Mouse (Mus musculus) myocyte (in vitro differentiated cells): ENCODE results near the gene Vldlr. TPM values are rescaled to one million over a fixed set of nuclear protein-coding genes. Genes with fewer than 3 reads are reported as not detected.
A peak's percentile ranks its signal among the peaks of the same experiment; 100 is the strongest.

ENCODE experiments used
- H3K27me3 ChIP-seq: one replicate; pipeline ENCODE4 v1.6.1; 2011; ENCODE audit not compliant: control insufficient read depth, insufficient read depth, insufficient read length
- H3K36me3 ChIP-seq: one replicate; pipeline ENCODE4 v1.6.1; 2011; ENCODE audit not compliant: control insufficient read depth, insufficient read depth
- H3K4me2 ChIP-seq: one replicate; pipeline ENCODE4 v1.6.1; 2011; ENCODE audit warnings: low read depth, control low read depth
- H3K4me3 ChIP-seq: one replicate; pipeline ENCODE4 v1.5.1; 2011; ENCODE audit warnings: mild to moderate bottlenecking, control low read depth, moderate library complexity
- H3K79me2 ChIP-seq: one replicate; pipeline ENCODE4 v1.6.1; 2011; ENCODE audit not compliant: control insufficient read depth, insufficient read depth
- H3ac ChIP-seq: one replicate; pipeline ENCODE4 v1.6.1; 2011; ENCODE audit not compliant: control insufficient read depth, insufficient read length
- CEBPB ChIP-seq: IDR thresholded peaks from 2 replicates; pipeline ENCODE4 v1.6.1; 2011; ENCODE audit warnings: mild to moderate bottlenecking, moderate library complexity; ENCODE audit not compliant: poor library complexity, insufficient read depth, severe bottlenecking
- E2F4 ChIP-seq: IDR thresholded peaks from one replicate; pipeline ENCODE4 v1.6.1; 2011; ENCODE audit warnings: mild to moderate bottlenecking, control low read depth, moderate library complexity; ENCODE audit not compliant: insufficient read depth
- MAX ChIP-seq: IDR thresholded peaks from one replicate; pipeline ENCODE4 v1.6.1; 2011; ENCODE audit warnings: low read depth, mild to moderate bottlenecking, control low read depth
- MYOD1 ChIP-seq, 3 experiments: IDR thresholded peaks; one replicate each; pipeline ENCODE4 v1.6.1; 2011; ENCODE audit warnings: control low read depth in 2 of 3, low read depth in 2 of 3, mild to moderate bottlenecking in 2 of 3, moderate library complexity in 1 of 3; ENCODE audit not compliant: insufficient read length in 2 of 3, control insufficient read depth in 1 of 3
- MYOG ChIP-seq, 3 experiments: IDR thresholded peaks; one replicate each; pipeline ENCODE4 v1.6.1; 2011; ENCODE audit warnings: control low read depth in 2 of 3, low read depth in 2 of 3, mild to moderate bottlenecking in 2 of 3; ENCODE audit not compliant: insufficient read length in 2 of 3, control insufficient read depth in 1 of 3, insufficient read depth in 1 of 3
- POLR2A ChIP-seq: IDR thresholded peaks from one replicate; pipeline ENCODE4 v1.6.1; 2011; ENCODE audit warnings: low read depth, mild to moderate bottlenecking, control low read depth, moderate library complexity; ENCODE audit not compliant: insufficient read length
- POLR2AphosphoS2 ChIP-seq: IDR thresholded peaks from one replicate; pipeline ENCODE4 v1.6.1; 2011; ENCODE audit warnings: low read depth, control low read depth; ENCODE audit not compliant: insufficient read length
- REST ChIP-seq: IDR thresholded peaks from one replicate; pipeline ENCODE4 v1.6.1; 2011; ENCODE audit warnings: mild to moderate bottlenecking, control low read depth, moderate library complexity; ENCODE audit not compliant: insufficient read depth, insufficient read length
- SRF ChIP-seq: IDR thresholded peaks from one replicate; pipeline ENCODE4 v1.6.1; 2011; ENCODE audit warnings: low read depth; ENCODE audit not compliant: control insufficient read depth, insufficient read length
- TCF12 ChIP-seq: IDR thresholded peaks from one replicate; pipeline ENCODE4 v1.6.1; 2011; ENCODE audit warnings: mild to moderate bottlenecking, control low read depth; ENCODE audit not compliant: poor library complexity, insufficient read depth, severe bottlenecking
- TCF3 ChIP-seq: IDR thresholded peaks from one replicate; pipeline ENCODE4 v1.6.1; 2011; ENCODE audit warnings: low read depth, control low read depth; ENCODE audit not compliant: insufficient read length
- USF1 ChIP-seq: IDR thresholded peaks from one replicate; pipeline ENCODE4 v1.6.1; 2011; ENCODE audit warnings: low read depth, mild to moderate bottlenecking, control low read depth, moderate library complexity
- polyA plus RNA-seq: library from polyadenylated mRNA; unstranded; fragments of >200 nt; fragmentation: generic; extraction: Trizol; gene quantifications from one replicate; pipeline ENCODE4 v1.2.1, GENCODE M21; 2012; ENCODE audit warnings: missing spikeins

The Vldlr gene
- polyA plus RNA-seq = 6.9 TPM

DNA sequence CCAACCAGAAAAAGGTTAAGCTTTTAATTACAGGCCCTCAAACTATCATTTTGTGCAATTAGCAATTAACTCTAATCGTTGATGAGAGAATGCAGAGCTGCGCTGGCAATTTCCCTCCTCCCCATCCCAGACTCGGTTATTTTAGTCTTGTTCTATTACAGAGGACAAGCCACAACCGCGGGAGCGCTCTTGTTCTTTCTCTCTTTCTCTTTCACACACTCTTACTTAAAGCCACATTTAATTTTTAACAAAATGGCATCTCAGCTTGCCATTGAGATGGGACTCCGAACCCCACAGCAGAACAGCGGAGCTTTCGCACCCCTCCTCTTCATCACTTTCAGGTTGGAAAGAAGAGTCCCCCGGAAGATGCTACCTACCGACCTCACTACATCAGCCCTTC lies at the start of gene Vldlr:
TSS of gene Vldlr (plus strand) at position 167 of the 400 bp plus-strand sequence.
- Histone ChIP-seq H3K36me3 (no peaks in the 10 kb centered on the region), H3K4me3 (peak within 1 kb of the TSS; percentile 23), H3ac (peak within 1 kb of the TSS; percentile 56), H3K27me3 (peaks cover 24% of the 10 kb centered on the region), H3K79me2 (no peaks in the 10 kb centered on the region), H3K4me2 (peak within 1 kb of the TSS; percentile 18)
- TF ChIP-seq MYOD1 (IDR thresholded peaks at IDR 0.05; ENCODE audit: control insufficient read depth in 1 of 3, insufficient read length in 2 of 3, low read depth in 2 of 3) (no peak), TCF12 (no peak), MAX (no peak), CEBPB (no peak), MYOG (IDR thresholded peaks at IDR 0.05; ENCODE audit: control insufficient read depth in 1 of 3, insufficient read depth in 1 of 3, insufficient read length in 2 of 3, low read depth in 2 of 3) (no peak), REST (no peak)

DNA sequence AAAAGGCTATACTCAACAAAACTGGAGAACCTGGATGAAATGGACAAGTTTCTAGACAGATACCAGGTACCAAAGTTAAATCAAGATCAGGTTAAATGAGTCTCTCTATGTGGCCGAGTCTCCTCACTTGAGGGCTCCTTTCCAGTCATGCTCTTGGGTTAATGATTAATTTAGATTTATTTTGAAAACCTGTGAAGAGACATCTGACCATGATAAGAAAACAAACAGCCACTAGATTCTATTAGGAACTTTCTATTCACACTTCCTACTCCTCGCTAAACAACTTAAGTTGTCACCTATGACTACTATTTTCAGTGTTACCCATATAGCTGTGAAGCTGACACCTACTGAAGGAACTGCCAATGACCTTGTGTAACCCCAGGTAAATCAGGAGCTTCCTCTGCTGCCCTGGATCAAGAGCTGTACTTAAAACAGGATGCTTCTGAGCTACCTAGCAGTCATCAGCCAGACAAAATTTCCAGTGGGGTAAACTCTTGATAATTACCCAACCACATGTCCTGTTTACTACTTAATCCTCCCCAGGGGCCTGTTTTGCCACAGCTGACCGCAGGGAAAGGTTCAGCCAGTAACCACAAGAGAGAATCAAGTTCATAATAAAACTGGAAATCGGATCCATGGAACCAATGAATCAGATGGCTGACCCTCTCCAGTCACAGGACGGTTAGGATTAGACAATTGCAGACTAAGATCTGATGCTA lies 48.5 kb upstream of the Vldlr start:
- TF ChIP-seq POLR2AphosphoS2 = no peak
- peak; percentile 73; the same call in 1 of the 2 replicates for TF ChIP-seq CEBPB
- Histone ChIP-seq H3K36me3 (no peaks in the 10 kb centered on the region), H3K79me2 (no peaks in the 10 kb centered on the region), H3ac (no peak overlapping the region), H3K4me2 (no peak overlapping the region), H3K27me3 (no peaks in the 10 kb centered on the region), H3K4me3 (no peak overlapping the region)

GRCm38 (mm10) chr19:27173836-27174235 lies 42.4 kb upstream of the Vldlr start:
- no peak for TF ChIP-seq MYOG (IDR thresholded peaks at IDR 0.05; ENCODE audit: control insufficient read depth in 1 of 3, insufficient read depth in 1 of 3, insufficient read length in 2 of 3, low read depth in 2 of 3)
- TF ChIP-seq CEBPB = no peak
- no peak for TF ChIP-seq REST
- no peak for TF ChIP-seq SRF
- no peak for TF ChIP-seq POLR2AphosphoS2
- TF ChIP-seq TCF12 = no peak
- TF ChIP-seq USF1 = no peak
- no peak for TF ChIP-seq POLR2A
- TF ChIP-seq MAX = no peak
- no peak for TF ChIP-seq E2F4
- no peak for TF ChIP-seq MYOD1 (IDR thresholded peaks at IDR 0.05; ENCODE audit: control insufficient read depth in 1 of 3, insufficient read length in 2 of 3, low read depth in 2 of 3)
- no peak for TF ChIP-seq TCF3
- Histone ChIP-seq H3K4me2 (no peak overlapping the region), H3K4me3 (no peak overlapping the region), H3K36me3 (no peaks in the 10 kb centered on the region), H3K79me2 (no peaks in the 10 kb centered on the region), H3ac (no peak overlapping the region), H3K27me3 (no peaks in the 10 kb centered on the region)

- no peaks in the 10 kb centered on the region for H3K27me3 ChIP-seq
- TF ChIP-seq CEBPB (no peak), POLR2A (no peak), TCF3 (no peak), REST (no peak), POLR2AphosphoS2 (no peak), SRF (no peak), MAX (no peak), MYOG (IDR thresholded peaks at IDR 0.05; ENCODE audit: control insufficient read depth in 1 of 3, insufficient read depth in 1 of 3, insufficient read length in 2 of 3, low read depth in 2 of 3) (no peak), E2F4 (no peak), MYOD1 (IDR thresholded peaks at IDR 0.05; ENCODE audit: control insufficient read depth in 1 of 3, insufficient read length in 2 of 3, low read depth in 2 of 3) (no peak), TCF12 (no peak)
- H3K79me2 ChIP-seq = no peaks in the 10 kb centered on the region
- H3K4me2 ChIP-seq = no peak overlapping the region
- H3K4me3 ChIP-seq = no peak overlapping the region
- no peaks in the 10 kb centered on the region for H3K36me3 ChIP-seq
- no peak overlapping the region for H3ac ChIP-seq
These were observed 40.7 kb upstream of the Vldlr start for GRCm38 (mm10) chr19:27175617-27176016.

DNA sequence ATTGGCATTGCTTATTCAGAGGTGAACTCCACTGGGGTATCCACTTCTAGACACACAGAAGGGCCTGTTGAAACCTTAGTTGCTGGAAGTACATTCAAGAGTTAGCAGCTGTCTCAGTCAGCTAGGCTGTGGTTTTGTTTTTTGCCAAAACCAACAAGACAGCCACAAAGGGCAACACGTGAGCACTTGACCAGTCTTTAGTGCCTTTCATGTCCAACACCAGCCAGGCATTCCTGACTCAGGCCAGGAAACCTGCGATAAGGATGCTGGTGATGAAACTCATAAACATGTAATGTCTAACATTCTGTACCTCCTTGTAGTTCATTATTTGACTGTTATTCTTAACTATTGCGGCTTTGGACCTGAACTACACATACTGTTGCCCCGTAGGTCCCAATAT lies 39.7 kb upstream of the Vldlr start:
- no peaks in the 10 kb centered on the region for H3K36me3 ChIP-seq
- TF ChIP-seq POLR2AphosphoS2 (no peak), E2F4 (no peak), MAX (no peak), SRF (no peak), MYOG (IDR thresholded peaks at IDR 0.05; ENCODE audit: control insufficient read depth in 1 of 3, insufficient read depth in 1 of 3, insufficient read length in 2 of 3, low read depth in 2 of 3) (peak in 2 of 3 experiments; percentile 79 to 89), CEBPB (peak; percentile 69), MYOD1 (IDR thresholded peaks at IDR 0.05; ENCODE audit: control insufficient read depth in 1 of 3, insufficient read length in 2 of 3, low read depth in 2 of 3) (peak; percentile 90 to 98 (median 96)), TCF3 (peak; percentile 49), USF1 (peak; percentile 89), REST (no peak), TCF12 (peak; percentile 83), POLR2A (no peak)
- H3K79me2 ChIP-seq = no peaks in the 10 kb centered on the region
- H3K4me3 ChIP-seq = no peak overlapping the region
- no peak overlapping the region for H3ac ChIP-seq
- H3K27me3 ChIP-seq = no peaks in the 10 kb centered on the region
- no peak overlapping the region for H3K4me2 ChIP-seq
